Mouse (Mus musculus) urinary bladder, adult 18-20 months (tissue): ENCODE measurements at regions not wholly inside any gene's neighbourhood (a gene's known extent, or its start where the extent isn't known, plus 50 kb on each side); places are given as distances from the start of the nearest gene placed in this dataset.
"Not testable (repeated sequence)": the region's sequence is repeated elsewhere in the genome, so short reads cannot be mapped to it uniquely, and the experiment has no call there.

ENCODE experiments used
- DNase-seq, 2 experiments: peaks; one replicate each; pipeline ENCODE4 v3.0.0; 2022; ENCODE audit warnings: low spot score in 2 of 2, mixed read lengths in 2 of 2

DNA sequence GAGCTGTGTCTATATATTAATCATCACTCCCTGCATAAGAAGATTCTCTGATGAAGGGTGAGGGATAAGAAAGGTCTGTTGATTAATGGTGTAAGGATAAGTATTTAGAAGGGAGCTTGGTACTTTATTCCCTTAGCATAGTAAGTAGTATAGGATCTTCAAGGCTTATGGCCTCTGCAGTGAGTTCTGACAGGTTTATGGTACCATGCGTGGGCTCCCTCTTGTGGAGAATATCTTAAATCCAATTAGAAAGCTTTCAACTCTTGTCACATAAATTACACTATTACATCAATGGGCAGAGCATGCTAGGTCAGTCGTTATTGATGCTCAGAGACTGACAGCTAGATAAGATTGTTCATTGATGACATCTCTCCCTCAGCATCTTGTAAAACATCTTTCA is 112.7 kb upstream of the Grin3a start:
- DNase-seq, result no peak

DNA sequence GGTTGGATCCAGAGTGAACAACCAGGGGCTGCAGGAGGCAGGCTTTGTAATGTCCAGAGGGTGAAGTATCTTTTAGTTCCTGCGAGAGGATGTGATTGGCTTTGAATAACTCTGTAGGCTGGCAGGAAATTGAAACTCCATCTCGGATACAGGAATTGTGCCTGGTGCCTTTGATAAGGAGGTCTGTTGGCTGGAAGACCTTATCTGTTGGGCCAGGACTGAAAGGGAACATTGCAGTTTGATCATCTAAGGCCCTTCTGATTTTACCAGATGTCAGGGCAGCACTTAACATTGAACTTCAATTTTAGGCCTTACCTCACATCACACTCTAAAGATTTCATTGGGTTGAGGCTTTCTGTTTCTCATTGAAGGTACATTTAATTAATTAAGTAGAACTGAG is 111.3 kb upstream of the Grin3a start:
- no peak for DNase-seq

DNA sequence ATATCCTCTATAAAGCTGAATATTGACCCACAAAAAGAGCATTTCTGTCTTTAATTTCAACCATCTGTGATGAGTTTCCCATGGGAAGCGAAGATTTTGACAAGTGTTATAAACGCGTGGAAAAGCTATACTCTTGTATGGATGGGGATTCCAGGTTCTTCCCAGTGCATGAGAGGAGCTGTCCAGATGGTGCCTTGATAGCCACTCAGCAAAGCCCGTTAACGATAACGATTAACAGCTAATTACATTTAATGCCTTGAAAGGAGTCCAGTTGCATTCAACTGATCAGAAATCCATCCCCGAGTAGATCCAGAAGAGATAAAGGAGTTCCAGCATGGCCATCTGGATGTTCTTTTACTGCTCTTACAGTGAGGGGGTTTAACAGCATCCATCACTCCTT is 100.8 kb upstream of the Grin3a start:
- no peak for DNase-seq

DNA sequence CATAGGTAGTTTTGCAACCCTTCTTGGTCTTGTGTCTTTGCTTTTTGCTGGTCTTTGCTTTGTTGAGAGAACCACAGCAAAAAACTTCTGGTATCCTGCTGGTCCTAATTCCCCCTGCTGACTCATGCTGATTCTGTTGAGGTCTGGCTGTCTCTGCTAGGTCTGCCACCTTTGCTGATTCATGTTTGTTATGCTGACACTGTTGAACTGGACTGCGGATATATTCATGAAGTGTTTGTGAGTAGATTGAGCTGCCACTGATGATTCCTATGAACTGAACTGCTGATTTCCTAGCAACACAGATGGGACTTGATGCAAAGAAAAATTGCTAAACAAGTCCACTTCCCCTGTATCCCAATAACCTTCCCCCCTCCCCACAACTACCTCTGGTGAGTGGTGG is 91.9 kb upstream of the Grin3a start:
- DNase-seq, result no peak

DNA sequence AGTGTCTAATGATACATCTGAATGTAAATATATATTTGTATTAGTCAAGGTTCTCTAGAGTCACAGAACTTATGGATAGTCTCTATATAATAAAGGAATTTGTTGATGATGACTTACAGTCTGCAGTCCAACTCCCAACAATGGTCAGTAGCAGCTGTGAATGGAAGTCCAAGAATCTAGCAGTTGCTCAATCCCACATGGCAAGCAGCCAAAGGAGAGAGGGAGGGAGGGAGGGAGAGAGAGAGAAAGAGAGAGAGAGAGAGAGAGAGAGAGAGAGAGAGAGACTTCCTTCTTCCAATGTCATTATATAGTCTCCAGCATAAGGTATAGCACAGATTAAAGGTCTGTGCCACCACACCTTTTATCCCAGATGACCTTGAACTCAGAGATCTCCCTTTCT is 84.1 kb upstream of the Grin3a start:
- not testable (repeated sequence) for DNase-seq

DNA sequence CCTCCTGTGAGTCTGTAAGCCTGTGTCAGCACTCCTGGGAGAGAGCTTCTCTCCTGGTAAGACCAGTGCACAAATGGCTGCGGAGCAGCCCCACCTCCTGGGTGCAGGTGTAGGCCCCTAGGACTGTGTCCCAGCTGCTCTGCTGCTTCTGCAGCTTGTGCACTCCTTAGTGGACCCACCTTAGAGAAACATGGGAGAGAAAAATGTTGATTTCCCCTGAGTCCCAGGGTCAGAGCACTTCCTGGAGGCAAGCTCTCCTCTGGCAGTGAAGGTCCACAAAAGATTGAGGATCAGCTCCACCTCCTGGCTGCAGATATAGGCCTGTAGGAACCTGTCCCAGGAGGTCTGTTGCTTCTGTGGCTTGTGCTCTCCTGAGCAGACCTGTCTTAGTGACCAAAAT is 81.5 kb upstream of the Grin3a start:
- DNase-seq, result peak; percentile 1 to 8

DNA sequence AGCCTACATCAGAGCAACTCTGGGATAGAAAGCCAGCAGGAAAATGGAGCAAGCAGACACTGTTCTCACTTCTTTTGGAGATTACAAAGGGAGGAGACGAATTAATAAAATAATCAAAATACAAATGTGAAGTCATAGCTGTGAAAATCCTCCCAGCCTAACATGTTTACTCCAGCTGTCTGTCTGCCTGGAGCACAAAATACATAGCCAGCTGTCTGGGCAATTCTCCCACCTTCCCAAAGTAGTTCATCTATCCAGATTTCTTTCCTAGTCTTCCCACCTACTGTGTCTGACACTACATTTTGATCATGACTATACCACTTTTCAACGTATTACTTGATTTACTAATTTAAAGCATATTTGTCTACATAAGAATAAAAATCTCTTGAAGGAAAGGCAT is 68.7 kb upstream of the Grin3a start:
- no peak for DNase-seq

DNA sequence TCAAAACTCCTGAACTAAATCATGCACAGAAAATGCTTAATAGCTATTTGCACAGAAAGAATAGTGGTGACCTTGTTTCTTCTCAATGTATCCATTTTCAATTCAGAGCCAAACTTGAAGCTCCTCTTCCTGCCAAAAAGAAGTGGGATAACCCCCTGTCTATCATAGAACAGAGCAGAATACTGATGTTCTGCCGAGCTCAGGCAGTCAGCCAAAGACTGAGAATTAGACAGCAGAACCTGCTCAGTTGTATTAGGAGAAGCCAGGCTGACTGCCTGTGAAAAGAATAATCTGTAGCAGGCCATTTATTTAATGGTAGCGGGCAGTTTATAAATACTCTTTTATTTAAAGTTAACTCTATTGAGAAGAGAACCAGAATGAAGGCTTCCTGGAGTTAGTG is 68.1 kb upstream of the Grin3a start:
- DNase-seq, result no peak
